Mouse (Mus musculus) lung, adult 2 months (tissue): Measurements from ENCODE around the gene Cit.

Experiments
- CTCF ChIP-seq: fragments of 200-500 bp; IDR thresholded peaks from 2 replicates; pipeline ENCODE4 v1.5.1; 2011; ENCODE audit warnings: mild to moderate bottlenecking, low read length, control low read depth; ENCODE audit not compliant: insufficient read depth
- POLR2A ChIP-seq: fragments of 200-500 bp; IDR thresholded peaks from 2 replicates; pipeline ENCODE4 v1.6.1; 2011; ENCODE audit warnings: low read depth, mild to moderate bottlenecking, control low read depth, low read length, borderline replicate concordance; ENCODE audit errors: extremely low read depth

DNA sequence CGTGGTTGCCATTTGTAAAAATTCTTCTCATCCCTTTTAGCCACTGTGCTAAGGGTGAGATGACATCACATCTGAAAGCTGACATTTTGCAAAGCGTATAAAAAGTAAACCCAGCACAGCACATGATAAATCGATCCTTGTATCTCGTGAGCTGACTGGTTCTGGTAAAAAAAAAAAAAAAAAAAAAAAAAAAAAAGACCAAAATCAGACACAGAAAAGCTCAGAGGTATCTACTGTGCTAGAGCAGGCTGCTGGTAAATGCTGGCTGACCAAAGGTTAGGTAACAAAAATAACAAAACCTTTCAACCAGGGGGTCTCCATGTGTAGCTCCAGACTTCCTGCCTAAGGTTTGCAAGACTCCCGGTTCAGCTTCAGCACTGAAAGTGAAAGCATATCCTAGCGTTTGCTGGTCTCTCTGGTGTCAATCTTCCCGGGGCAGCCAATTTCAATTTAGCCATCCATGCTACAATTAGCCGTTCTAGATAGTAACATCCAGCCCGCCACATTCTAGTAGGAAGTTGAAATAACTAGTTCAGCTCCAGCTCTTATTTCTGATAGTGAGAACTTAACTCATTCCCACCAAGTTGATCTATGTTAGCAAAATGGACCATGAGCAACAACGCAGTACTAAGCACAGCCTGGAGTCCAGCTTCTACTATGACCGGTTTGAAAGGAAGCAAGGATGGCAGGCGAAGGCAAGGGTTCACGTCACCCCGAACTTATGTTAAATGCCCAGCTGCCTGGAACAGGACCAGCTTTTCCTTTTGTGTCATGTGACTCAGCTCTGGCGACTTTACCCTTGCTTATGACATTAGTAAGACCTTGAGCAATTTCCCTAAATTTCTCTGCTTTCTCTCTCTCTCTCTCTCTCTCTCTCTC lies 45.8 kb upstream of the Cit start:
- TF ChIP-seq CTCF (no peak), POLR2A (no peak)
